Comparison of ENCODE assay signal across 20 mouse cellular contexts in the genomic region with DNA sequence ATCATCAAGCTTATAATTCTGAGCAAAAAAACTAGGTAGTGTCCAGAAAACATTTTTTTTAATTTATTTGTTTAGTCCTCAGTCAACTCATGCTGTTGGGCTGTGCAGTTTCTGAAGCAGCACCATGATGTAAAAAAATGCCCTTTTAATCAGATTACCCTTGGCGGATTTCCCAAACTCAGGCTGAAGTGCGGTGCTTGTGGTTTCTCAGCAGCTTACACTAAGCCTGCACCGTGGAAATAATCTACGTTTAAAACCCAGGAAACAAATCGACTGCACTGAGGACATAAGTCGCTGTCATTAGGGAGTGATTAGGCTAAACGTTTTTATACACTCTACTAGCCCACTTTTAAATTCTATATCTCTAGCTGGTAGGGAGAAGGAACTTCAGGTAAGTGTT.
A peak's percentile ranks its signal among the peaks of the same experiment; 100 is the strongest.
DNase-seq lines count a peak whose midpoint lies in the region; ATAC-seq and TF ChIP-seq lines count a peak whose summit lies in the region.
"Had no signal": no experiment of that assay in that cellular context is flagged by ENCODE, and none has a peak within 500 bp of the region (broad histone marks: within the 10 kb centered on the region; RNA-seq: fewer than 3 reads in every experiment).

No protein-coding gene starts in this region.

- no peaks in the 10 kb centered on the region for H3K36me3 ChIP-seq in forebrain, embryonic 14.5 days (ENCODE audit: control insufficient read depth, insufficient read depth, low read length)
- H3K36me3 ChIP-seq in forebrain, embryonic 12.5 days (replicated peaks): no peaks in the 10 kb centered on the region
- H3K36me3 ChIP-seq in midbrain, embryonic 12.5 days: no peaks in the 10 kb centered on the region
- H3K36me3 ChIP-seq in midbrain, embryonic 11.5 days (ENCODE audit: control insufficient read depth, insufficient read depth, low read length): no peaks in the 10 kb centered on the region
- H3K36me3 ChIP-seq in midbrain, embryonic 14.5 days (ENCODE audit: control insufficient read depth, insufficient read depth, low read length): no peaks in the 10 kb centered on the region
- H3K36me3 ChIP-seq in kidney, adult 2 months (ENCODE audit: control insufficient read depth, insufficient read depth, low read length): no peaks in the 10 kb centered on the region
- H3K36me3 ChIP-seq: G1E; heart, embryonic 13.5 days; intestine, embryonic 15.5 days; limb, embryonic 12.5 days; liver, embryonic 13.5 days; lung, embryonic 15.5 days had no signal

- no peak for ATAC-seq in forebrain, embryonic 14.5 days
- no peak for ATAC-seq in forebrain, embryonic 12.5 days (ENCODE audit: low FRiP score)
- no peak for ATAC-seq in midbrain, embryonic 12.5 days (ENCODE audit: low FRiP score, low read depth)
- no peak for ATAC-seq in midbrain, embryonic 11.5 days (ENCODE audit: low FRiP score)
- no peak; the same call in 1 of the 2 replicates for ATAC-seq in midbrain, embryonic 14.5 days (ENCODE audit: low FRiP score, low TSS enrichment)
- ATAC-seq: intestine, embryonic 15.5 days had no signal

- no peak for DNase-seq in forebrain, embryonic 14.5 days (ENCODE audit: low spot score)
- no peak for DNase-seq in midbrain, embryonic 11.5 days (ENCODE audit: low spot score, missing footprints)
- peak; percentile 79 for DNase-seq in midbrain, embryonic 14.5 days
- peak; percentile 45 for DNase-seq in retina, embryonic 14.5 days (ENCODE audit: low spot score)
- no peak for DNase-seq in adipocyte (ENCODE audit: low spot score)
- no peak for DNase-seq in kidney, adult 2 months
- DNase-seq: adrenal gland, postnatal 36 days; cerebellum, adult 18-20 months; heart, adult 11 months; liver, embryonic 13.5 days; right cerebral cortex, postnatal 4 days; thymus, adult 2 months had no signal

- H3K27me3 ChIP-seq in forebrain, embryonic 14.5 days (replicated peaks; ENCODE audit: control insufficient read depth, insufficient read depth, low read length): no peaks in the 10 kb centered on the region
- no peaks in the 10 kb centered on the region for H3K27me3 ChIP-seq in forebrain, embryonic 12.5 days
- no peaks in the 10 kb centered on the region for H3K27me3 ChIP-seq in midbrain, embryonic 12.5 days
- H3K27me3 ChIP-seq in midbrain, embryonic 11.5 days (ENCODE audit: control insufficient read depth, insufficient read depth, low read length): no peaks in the 10 kb centered on the region
- H3K27me3 ChIP-seq in midbrain, embryonic 14.5 days (ENCODE audit: control insufficient read depth, insufficient read depth, low read length): no peaks in the 10 kb centered on the region
- no peaks in the 10 kb centered on the region for H3K27me3 ChIP-seq in kidney, adult 2 months (replicated peaks; ENCODE audit: control insufficient read depth, insufficient read depth, low read length)
- H3K27me3 ChIP-seq: heart, embryonic 13.5 days; intestine, embryonic 15.5 days; limb, embryonic 12.5 days; liver, embryonic 13.5 days; lung, embryonic 15.5 days had no signal

- TF ChIP-seq CTCF in kidney, adult 2 months (conservative IDR thresholded peaks at IDR 0.05; ENCODE audit: insufficient read depth, insufficient read length, low read depth, low read length): no peak

- peak overlapping the region; percentile 7; the same call in 1 of the 2 replicates for H3K9ac ChIP-seq in forebrain, embryonic 14.5 days (ENCODE audit: low read length)
- H3K9ac ChIP-seq in forebrain, embryonic 12.5 days: no peak overlapping the region
- H3K9ac ChIP-seq in midbrain, embryonic 12.5 days (replicated peaks): no peak overlapping the region
- no peak overlapping the region for H3K9ac ChIP-seq in midbrain, embryonic 11.5 days (ENCODE audit: low read length)
- peak overlapping the region; percentile 55 for H3K9ac ChIP-seq in midbrain, embryonic 14.5 days (replicated peaks; ENCODE audit: low read length)
- H3K9ac ChIP-seq: heart, embryonic 13.5 days; intestine, embryonic 15.5 days; limb, embryonic 12.5 days; liver, embryonic 13.5 days; lung, embryonic 15.5 days had no signal

- no peaks in the 10 kb centered on the region for H3K9me3 ChIP-seq in forebrain, embryonic 14.5 days (replicated peaks; ENCODE audit: control insufficient read depth, low read length)
- no peaks in the 10 kb centered on the region for H3K9me3 ChIP-seq in forebrain, embryonic 12.5 days
- no peaks in the 10 kb centered on the region for H3K9me3 ChIP-seq in midbrain, embryonic 12.5 days
- H3K9me3 ChIP-seq in midbrain, embryonic 11.5 days (ENCODE audit: control insufficient read depth, low read length): no peaks in the 10 kb centered on the region
- no peaks in the 10 kb centered on the region for H3K9me3 ChIP-seq in midbrain, embryonic 14.5 days (ENCODE audit: control insufficient read depth, low read length)
- H3K9me3 ChIP-seq: G1E; heart, embryonic 13.5 days; intestine, embryonic 15.5 days; limb, embryonic 12.5 days; liver, embryonic 13.5 days; lung, embryonic 15.5 days had no signal

- H3K27ac ChIP-seq in forebrain, embryonic 14.5 days (ENCODE audit: low read depth, low read length): no peak overlapping the region
- H3K27ac ChIP-seq in forebrain, embryonic 12.5 days: no peak overlapping the region
- H3K27ac ChIP-seq in midbrain, embryonic 12.5 days (replicated peaks): peak overlapping the region; percentile 81
- no peak overlapping the region for H3K27ac ChIP-seq in midbrain, embryonic 11.5 days (ENCODE audit: low read depth, low read length)
- peak overlapping the region; percentile 88 for H3K27ac ChIP-seq in midbrain, embryonic 14.5 days (replicated peaks; ENCODE audit: low read depth, low read length)
- no peak overlapping the region for H3K27ac ChIP-seq in kidney, adult 2 months (ENCODE audit: insufficient read depth, low read depth, low read length)
- H3K27ac ChIP-seq: heart, embryonic 13.5 days; intestine, embryonic 15.5 days; limb, embryonic 12.5 days; liver, embryonic 13.5 days; lung, embryonic 15.5 days; macrophage had no signal

- peaks cover 3% of the 10 kb centered on the region; the same call in 1 of the 2 replicates for H3K4me1 ChIP-seq in forebrain, embryonic 14.5 days (ENCODE audit: control insufficient read depth, insufficient read depth, low read length)
- H3K4me1 ChIP-seq in forebrain, embryonic 12.5 days: peaks cover 19% of the 10 kb centered on the region
- peaks cover 37% of the 10 kb centered on the region; the same call in 1 of the 2 replicates for H3K4me1 ChIP-seq in midbrain, embryonic 12.5 days
- H3K4me1 ChIP-seq in midbrain, embryonic 11.5 days (ENCODE audit: control insufficient read depth, insufficient read depth, low read length): peaks cover 26% of the 10 kb centered on the region
- peaks cover 60% of the 10 kb centered on the region for H3K4me1 ChIP-seq in midbrain, embryonic 14.5 days (ENCODE audit: control insufficient read depth, insufficient read depth, low read length)
- no peaks in the 10 kb centered on the region for H3K4me1 ChIP-seq in kidney, adult 2 months (ENCODE audit: control insufficient read depth, insufficient read depth, low read length)
- H3K4me1 ChIP-seq: heart, embryonic 13.5 days; intestine, embryonic 15.5 days; liver, embryonic 13.5 days; lung, embryonic 15.5 days had no signal

- H3K4me3 ChIP-seq in forebrain, embryonic 14.5 days (ENCODE audit: low read depth, low read length): no peak overlapping the region
- H3K4me3 ChIP-seq in forebrain, embryonic 12.5 days (replicated peaks): no peak overlapping the region
- H3K4me3 ChIP-seq in midbrain, embryonic 12.5 days: no peak overlapping the region
- H3K4me3 ChIP-seq in midbrain, embryonic 11.5 days (ENCODE audit: low read depth, low read length): no peak overlapping the region
- H3K4me3 ChIP-seq in midbrain, embryonic 14.5 days (replicated peaks; ENCODE audit: low read depth, low read length): peak overlapping the region; percentile 24
- no peak overlapping the region for H3K4me3 ChIP-seq in kidney, adult 2 months (ENCODE audit: insufficient read depth, low read depth, low read length)
- H3K4me3 ChIP-seq: heart, embryonic 13.5 days; intestine, embryonic 15.5 days; limb, embryonic 12.5 days; liver, embryonic 13.5 days; lung, embryonic 15.5 days had no signal

- TF ChIP-seq POLR2A in kidney, adult 2 months (IDR thresholded peaks at IDR 0.05; ENCODE audit: low read depth, low read length): no peak

- no peak overlapping the region for H3K4me2 ChIP-seq in forebrain, embryonic 14.5 days (ENCODE audit: low read length)
- H3K4me2 ChIP-seq in forebrain, embryonic 12.5 days: no peak overlapping the region
- 0 out of 2 replicates have a peak overlapping the region, but pooled peaks have one; percentile 18 for H3K4me2 ChIP-seq in midbrain, embryonic 12.5 days (replicated peaks)
- no peak overlapping the region for H3K4me2 ChIP-seq in midbrain, embryonic 11.5 days
- peak overlapping the region; percentile 52 for H3K4me2 ChIP-seq in midbrain, embryonic 14.5 days (ENCODE audit: low read length)
- H3K4me2 ChIP-seq: heart, embryonic 13.5 days; intestine, embryonic 15.5 days; limb, embryonic 12.5 days; liver, embryonic 13.5 days; lung, embryonic 15.5 days had no signal

- 55% methylated on average over 7 of the region's 7 CpGs for WGBS in forebrain, embryonic 14.5 days
- 61% methylated on average over 7 of the region's 7 CpGs for WGBS in forebrain, embryonic 12.5 days
- 29% methylated on average over 7 of the region's 7 CpGs for WGBS in midbrain, embryonic 12.5 days
- WGBS in midbrain, embryonic 11.5 days: 29% methylated on average over 7 of the region's 7 CpGs
- 17% methylated on average over 7 of the region's 7 CpGs for WGBS in midbrain, embryonic 14.5 days
- WGBS in kidney, adult 2 months: 65% methylated on average over 7 of the region's 7 CpGs

Comparison
In these comparisons a context has a peak if more than half of its experiments do, and no peak if none do; other contexts are left out.
1. DNase-seq: peak in midbrain, embryonic 14.5 days (single experiment) and retina, embryonic 14.5 days (single experiment); none in forebrain, embryonic 14.5 days (single experiment), midbrain, embryonic 11.5 days (single experiment), adipocyte (single experiment) and kidney, adult 2 months (single experiment).
2. H3K27ac ChIP-seq: peak in midbrain, embryonic 12.5 days (single experiment) and midbrain, embryonic 14.5 days (single experiment); none in forebrain, embryonic 14.5 days (single experiment), forebrain, embryonic 12.5 days (single experiment), midbrain, embryonic 11.5 days (single experiment) and kidney, adult 2 months (single experiment).
3. H3K4me2 ChIP-seq: peak in midbrain, embryonic 12.5 days (single experiment) and midbrain, embryonic 14.5 days (single experiment); none in forebrain, embryonic 14.5 days (single experiment), forebrain, embryonic 12.5 days (single experiment) and midbrain, embryonic 11.5 days (single experiment).
4. H3K9ac ChIP-seq: peak in forebrain, embryonic 14.5 days (single experiment) and midbrain, embryonic 14.5 days (single experiment); none in forebrain, embryonic 12.5 days (single experiment), midbrain, embryonic 12.5 days (single experiment) and midbrain, embryonic 11.5 days (single experiment).